Mouse (Mus musculus): ENCODE measurements around the gene Cfap65.

Cfap65 gene

GRCm38 (mm10) chr1:74882828-74883227 lies 52.6 kb downstream of the Cfap65 start:
- no peak for DNase-seq (ENCODE audit: low read depth, low spot score)

GRCm38 (mm10) chr1:74882055-74882734 lies 53.2 kb downstream of the Cfap65 start:
- peak; percentile 74 for DNase-seq (ENCODE audit: low read depth, low spot score)

- peak; percentile 90 for DNase-seq (ENCODE audit: low read depth, low spot score)
Observed at GRCm38 (mm10) chr1:74880785-74881360, 54.5 kb downstream of the Cfap65 start.

GRCm38 (mm10) chr1:74877199-74877598 lies 58.2 kb downstream of the Cfap65 start:
- DNase-seq (ENCODE audit: low read depth, low spot score) = peak; percentile 61

GRCm38 (mm10) chr1:74872218-74872617 lies 63.2 kb downstream of the Cfap65 start:
- no peak for DNase-seq (ENCODE audit: low read depth, low spot score)

GRCm38 (mm10) chr1:74861783-74862182 lies 73.6 kb downstream of the Cfap65 start:
- DNase-seq (ENCODE audit: low read depth, low spot score) = peak; percentile 51

- no peak for DNase-seq (ENCODE audit: low read depth, low spot score)
Observed at GRCm38 (mm10) chr1:74859223-74859984, 76.0 kb downstream of the Cfap65 start.

GRCm38 (mm10) chr1:74858805-74859204 lies 76.6 kb downstream of the Cfap65 start:
- no peak for DNase-seq (ENCODE audit: low read depth, low spot score)

- DNase-seq (ENCODE audit: low read depth, low spot score) = peak; percentile 97
Observed at GRCm38 (mm10) chr1:74858171-74858719, 77.2 kb downstream of the Cfap65 start.

GRCm38 (mm10) chr1:74857677-74858076 lies 77.7 kb downstream of the Cfap65 start:
- no peak for DNase-seq (ENCODE audit: low read depth, low spot score)

GRCm38 (mm10) chr1:74857201-74857600 lies 78.2 kb downstream of the Cfap65 start:
- peak; percentile 37 for DNase-seq (ENCODE audit: low read depth, low spot score)

- no peak for DNase-seq (ENCODE audit: low read depth, low spot score)
Observed at GRCm38 (mm10) chr1:74856791-74857190, 78.6 kb downstream of the Cfap65 start.

GRCm38 (mm10) chr1:74856439-74856720 lies 79.0 kb downstream of the Cfap65 start:
- DNase-seq (ENCODE audit: low read depth, low spot score) = no peak

GRCm38 (mm10) chr1:74855651-74856438 lies 79.6 kb downstream of the Cfap65 start:
- DNase-seq (ENCODE audit: low read depth, low spot score) = peak; percentile 55

GRCm38 (mm10) chr1:74855156-74855555 lies 80.2 kb downstream of the Cfap65 start:
- DNase-seq (ENCODE audit: low read depth, low spot score) = peak; percentile 43

- DNase-seq (ENCODE audit: low read depth, low spot score) = peak; percentile 97
Observed at GRCm38 (mm10) chr1:74854306-74855056, 80.9 kb downstream of the Cfap65 start, which contains the start of gene Cdk5r2. Cdk5r2 (plus strand) TSS chr1:74854934.
